Mouse (Mus musculus) ES-E14 (cell line): ENCODE results near the gene Dhx8.

Source experiments
- CHD2 ChIP-seq: IDR thresholded peaks from 2 replicates; pipeline ENCODE4 v1.6.1; 2014; ENCODE audit warnings: mild to moderate bottlenecking, low read depth, low read length, inconsistent platforms
- HCFC1 ChIP-seq: IDR thresholded peaks from 2 replicates; pipeline ENCODE4 v1.6.1; 2012; ENCODE audit warnings: low read length, inconsistent platforms, borderline replicate concordance; ENCODE audit not compliant: insufficient read depth
- MAFK ChIP-seq: IDR thresholded peaks from 2 replicates; pipeline ENCODE4 v1.6.1; 2014; ENCODE audit warnings: mild to moderate bottlenecking, low read depth, low read length, inconsistent platforms; ENCODE audit not compliant: insufficient read depth
- ZC3H11A ChIP-seq: IDR thresholded peaks from 2 replicates; pipeline ENCODE4 v1.6.1; 2012; ENCODE audit warnings: low read depth, mild to moderate bottlenecking, inconsistent platforms, low read length, borderline replicate concordance
- ZNF384 ChIP-seq: IDR thresholded peaks from 2 replicates; pipeline ENCODE4 v1.6.1; 2012; ENCODE audit warnings: low read depth, low read length, inconsistent platforms

DNA sequence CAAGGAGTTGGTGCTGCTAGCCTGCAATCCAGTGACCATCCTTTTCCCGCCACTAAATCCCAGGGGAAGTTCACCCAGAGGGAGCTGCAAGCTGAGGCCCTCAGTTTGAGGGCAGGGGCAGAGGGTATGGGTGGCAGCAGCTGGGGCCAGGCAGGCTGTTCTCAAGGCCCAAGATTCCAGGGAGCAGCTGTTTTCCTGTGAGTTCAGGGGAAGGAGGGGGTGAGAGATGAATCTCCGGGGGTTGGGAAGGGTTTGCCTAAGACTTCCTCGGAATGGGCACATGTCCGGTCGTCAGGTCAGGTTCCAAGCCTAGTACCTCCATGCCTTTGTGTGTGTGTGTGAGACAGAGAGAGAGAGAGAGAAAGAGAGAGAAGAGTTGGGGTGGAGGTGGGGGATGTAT lies 39.3 kb downstream of the Dhx8 start:
- TF ChIP-seq CHD2 (no peak), HCFC1 (no peak), ZNF384 (no peak), ZC3H11A (no peak), MAFK (no peak)
